Mouse (Mus musculus) thymus, postnatal 36 days (tissue): ENCODE measurements around the gene Nacc1.
"Not testable (repeated sequence)": the region's sequence is repeated elsewhere in the genome, so short reads cannot be mapped to it uniquely, and the experiment has no call there.

Experiments used
- DNase-seq, 2 experiments: peaks; one replicate each; pipeline ENCODE4 v3.0.0; 2022; ENCODE audit warnings: mixed read lengths in 2 of 2

Gene Nacc1

GRCm38 (mm10) chr8:84698288-84698687 is 10.6 kb upstream of the Nacc1 start:
- no peak for DNase-seq

- peak; percentile 56 to 59 for DNase-seq
Measured at GRCm38 (mm10) chr8:84697166-84698130, 9.8 kb upstream of the Nacc1 start.

DNA sequence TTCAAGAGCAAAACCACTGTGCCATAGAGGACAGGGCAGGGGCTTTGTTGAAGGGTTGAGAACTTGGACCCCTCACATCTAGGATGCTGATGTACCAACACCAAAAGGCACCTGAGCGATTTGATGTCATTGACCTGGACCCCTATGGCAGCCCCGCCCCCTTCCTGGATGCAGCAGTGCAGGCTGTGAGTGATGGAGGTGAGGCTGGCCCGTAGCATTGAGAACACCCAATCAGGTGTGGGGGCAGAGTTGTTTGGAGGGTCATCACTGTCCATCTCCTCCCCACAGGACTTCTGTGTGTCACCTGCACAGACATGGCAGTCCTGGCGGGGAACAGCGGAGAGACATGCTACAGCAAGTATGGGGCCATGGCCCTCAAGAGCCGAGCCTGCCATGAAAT is 7.5 kb upstream of the Nacc1 start:
- DNase-seq = no peak

- no peak for DNase-seq
Measured at GRCm38 (mm10) chr8:84693332-84693731, 5.7 kb upstream of the Nacc1 start.

- peak; percentile 80 to 82 for DNase-seq
Measured at GRCm38 (mm10) chr8:84689091-84689915, 1.6 kb upstream of the Nacc1 start.

- DNase-seq = peak; percentile 44 to 59
Measured at GRCm38 (mm10) chr8:84687003-84687704, 508 bp downstream of the Nacc1 start.

DNA sequence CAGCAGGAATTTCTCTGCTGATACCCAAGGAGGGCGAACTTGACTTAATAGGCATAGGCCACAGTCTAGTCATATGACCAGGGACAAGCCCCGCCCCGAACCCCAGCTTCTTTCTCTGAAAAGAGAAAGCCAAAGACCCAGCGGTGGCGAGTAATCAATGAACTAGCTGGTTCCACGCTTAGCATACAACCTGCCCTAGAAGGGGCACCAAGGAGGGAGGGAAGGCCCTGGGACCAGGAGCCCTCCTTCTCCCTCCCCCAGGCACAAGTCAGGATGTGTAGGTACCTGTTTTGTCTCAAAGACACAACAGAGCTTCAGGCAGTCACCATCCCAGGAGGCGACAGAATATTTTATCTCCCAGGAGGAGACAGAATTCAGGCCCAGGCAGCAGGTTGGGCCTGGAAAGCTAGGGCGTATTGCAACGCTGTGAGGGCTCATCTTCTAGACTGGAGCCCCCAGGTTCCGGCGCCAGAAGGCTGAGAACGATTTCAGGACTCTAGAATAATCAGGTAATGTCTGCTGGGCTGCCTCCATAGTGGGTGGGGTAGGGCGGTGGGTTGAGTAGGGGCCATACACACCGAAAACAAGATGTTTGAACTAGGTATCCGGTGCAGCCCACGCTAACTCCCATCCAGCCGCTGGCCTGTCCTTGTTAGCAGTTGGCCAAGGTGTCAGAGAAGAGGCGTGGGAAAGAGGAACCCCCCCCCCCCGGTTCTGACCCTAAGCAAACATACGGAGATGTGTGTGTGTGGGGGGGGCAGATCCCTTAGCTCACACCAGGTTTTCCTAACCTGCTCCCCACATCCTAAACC is 1.3 kb downstream of the Nacc1 start, which contains the start of gene Trmt1:
Gene Trmt1, plus strand, starts transcription at position 117 of the 812 bp plus-strand sequence.
- DNase-seq = peak; percentile 36 to 42

- DNase-seq = no peak
Measured at GRCm38 (mm10) chr8:84684537-84684936, 3.1 kb downstream of the Nacc1 start.

GRCm38 (mm10) chr8:84682257-84682656 is 5.4 kb downstream of the Nacc1 start:
- no peak for DNase-seq

GRCm38 (mm10) chr8:84681476-84681875 is 6.2 kb downstream of the Nacc1 start:
- DNase-seq = no peak

DNA sequence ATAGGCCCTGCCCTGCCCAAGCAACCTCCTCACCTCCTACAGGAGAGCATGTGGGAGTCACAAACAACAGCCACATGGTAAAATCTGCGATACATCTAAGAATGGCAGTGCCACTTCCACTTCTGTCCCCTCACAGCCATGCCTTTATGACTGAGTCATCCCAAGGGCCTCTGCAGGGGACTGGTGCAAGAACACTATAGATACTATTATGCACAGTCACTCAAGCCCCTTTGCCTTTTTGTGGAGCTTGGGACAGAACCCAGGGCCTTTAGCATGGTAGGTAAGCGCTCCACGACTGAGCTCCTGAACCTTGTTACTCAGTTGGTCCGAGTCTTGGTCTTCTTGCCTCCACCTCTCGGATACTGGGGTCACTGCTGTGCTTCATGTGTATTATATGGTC is 10.4 kb downstream of the Nacc1 start:
- DNase-seq = no peak

GRCm38 (mm10) chr8:84670295-84671006 is 17.2 kb downstream of the Nacc1 start:
- not testable (repeated sequence) for DNase-seq

GRCm38 (mm10) chr8:84668731-84669485 is 18.8 kb downstream of the Nacc1 start:
- DNase-seq = no peak

DNA sequence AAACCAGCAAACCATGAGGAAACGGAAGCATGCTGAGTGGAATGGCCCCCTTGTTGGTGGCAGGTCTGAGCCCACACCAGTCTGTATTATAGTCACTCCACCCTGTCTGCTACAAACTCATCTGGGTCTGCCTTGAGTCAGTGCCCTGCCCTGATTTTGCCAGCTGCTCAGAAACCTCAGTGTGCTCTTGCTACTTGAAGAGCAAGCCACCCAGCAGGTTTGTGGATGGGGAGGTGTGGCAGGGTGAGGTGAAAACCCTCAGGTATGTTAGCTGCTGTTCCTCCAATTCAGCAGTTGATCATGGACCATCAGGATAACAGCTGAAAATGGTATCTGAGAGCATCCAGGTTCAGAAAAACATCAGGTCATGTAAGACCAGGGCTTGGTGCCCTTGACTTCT is 19.6 kb downstream of the Nacc1 start:
- no peak for DNase-seq

DNA sequence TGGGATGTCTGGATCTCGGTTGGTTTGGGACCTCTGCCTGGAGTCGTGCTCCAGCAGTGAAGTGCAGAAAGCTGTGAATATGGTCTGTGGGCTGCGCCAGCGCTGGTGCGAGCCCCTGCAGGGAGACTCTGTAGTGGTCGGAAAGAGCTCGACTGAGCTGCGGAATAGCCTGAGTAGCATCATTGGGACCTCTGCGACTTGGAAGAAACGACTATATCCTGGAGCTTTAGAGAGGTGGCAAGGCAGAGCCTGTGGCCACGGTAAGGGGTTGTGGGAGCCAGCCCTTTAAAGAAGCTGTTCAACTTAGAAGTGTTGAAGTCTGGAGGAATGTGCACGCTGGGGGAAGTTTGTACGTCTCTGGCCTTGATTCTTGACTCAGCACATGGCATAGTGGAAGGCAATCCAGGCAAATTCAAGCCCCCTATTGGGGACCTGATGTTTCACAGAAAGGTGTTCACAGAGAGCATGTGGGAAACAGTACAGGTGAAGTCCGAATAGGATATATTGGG is 22.2 kb downstream of the Nacc1 start:
- DNase-seq = no peak

DNA sequence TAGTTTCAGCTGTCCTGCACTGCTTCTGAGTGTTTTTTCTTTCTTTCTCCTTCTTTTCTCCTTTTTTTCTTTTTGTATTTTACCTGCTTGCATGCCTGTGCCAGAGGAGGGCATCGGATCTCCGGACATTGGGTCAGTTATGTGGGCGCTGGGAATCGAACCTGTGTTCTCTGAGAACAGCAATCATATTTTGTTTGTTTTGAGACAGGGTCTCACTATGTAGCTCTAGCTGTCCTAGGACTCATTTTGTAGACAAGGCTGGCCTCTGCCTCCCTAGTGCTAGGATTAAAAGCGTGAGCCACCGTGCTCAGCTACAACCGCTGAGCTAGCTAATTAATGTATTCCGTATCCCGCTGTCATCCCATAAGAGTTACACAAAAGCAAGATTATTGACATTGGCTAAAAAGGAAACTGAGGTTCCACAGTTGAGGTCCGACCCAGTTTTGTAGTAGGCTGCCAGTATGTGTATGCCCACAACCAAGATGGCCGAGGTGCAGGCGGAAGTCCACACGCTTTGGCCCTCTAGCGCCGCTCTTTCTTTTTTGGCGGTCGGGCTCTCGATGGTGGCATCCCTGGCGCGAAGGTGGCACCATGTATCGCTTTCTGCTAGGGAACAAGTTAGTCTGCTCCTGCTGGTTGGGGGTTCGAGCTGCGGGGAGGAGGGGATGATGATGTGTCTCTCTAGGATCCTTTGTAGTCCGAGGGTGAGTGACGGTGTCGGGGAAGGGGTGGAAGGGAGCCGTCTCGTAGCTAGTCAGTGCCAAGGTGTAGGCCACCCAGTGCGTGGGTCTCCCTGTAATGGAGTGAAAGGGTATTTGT is 22.9 kb downstream of the Nacc1 start:
- DNase-seq = peak; percentile 73 to 79

DNA sequence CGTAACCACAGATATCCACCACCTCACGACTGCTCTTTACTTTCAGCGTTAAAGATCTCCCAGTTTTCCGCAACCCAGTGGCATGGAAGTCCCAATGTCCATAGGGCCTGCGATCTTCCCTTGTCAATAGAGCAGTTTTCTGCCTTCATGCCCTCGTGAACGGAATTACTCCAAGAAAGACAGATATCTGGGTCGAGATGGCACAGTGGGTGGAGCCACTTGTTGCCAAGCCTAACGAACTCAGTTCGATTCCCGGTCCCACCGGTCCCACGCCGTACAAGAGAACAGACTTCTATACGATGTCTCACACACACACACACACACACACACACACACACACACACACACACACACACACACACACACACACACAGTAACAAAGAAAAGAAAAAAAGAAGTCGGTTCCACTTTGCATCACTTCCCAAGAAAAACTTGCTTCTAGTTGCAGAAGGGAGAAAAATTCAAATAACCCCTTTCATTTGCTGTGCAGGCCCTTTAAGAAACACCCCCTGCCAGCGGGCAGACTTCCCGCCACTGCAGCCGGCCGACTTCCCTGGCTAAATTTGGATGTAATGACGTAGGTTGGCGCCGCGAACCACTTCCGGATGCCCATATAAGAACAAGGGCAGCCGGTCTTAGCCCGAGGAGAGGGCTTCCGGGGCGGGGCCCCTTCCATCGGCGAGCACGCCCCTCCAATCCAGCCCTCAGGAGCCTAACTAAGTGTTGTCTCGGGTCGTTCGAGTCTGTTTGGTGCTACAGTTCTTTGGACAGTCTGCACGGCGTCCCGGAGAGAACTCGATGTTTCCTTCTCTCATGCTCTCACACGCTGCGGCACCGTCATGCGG is 24.0 kb downstream of the Nacc1 start:
- DNase-seq = peak; percentile 91 to 94

DNA sequence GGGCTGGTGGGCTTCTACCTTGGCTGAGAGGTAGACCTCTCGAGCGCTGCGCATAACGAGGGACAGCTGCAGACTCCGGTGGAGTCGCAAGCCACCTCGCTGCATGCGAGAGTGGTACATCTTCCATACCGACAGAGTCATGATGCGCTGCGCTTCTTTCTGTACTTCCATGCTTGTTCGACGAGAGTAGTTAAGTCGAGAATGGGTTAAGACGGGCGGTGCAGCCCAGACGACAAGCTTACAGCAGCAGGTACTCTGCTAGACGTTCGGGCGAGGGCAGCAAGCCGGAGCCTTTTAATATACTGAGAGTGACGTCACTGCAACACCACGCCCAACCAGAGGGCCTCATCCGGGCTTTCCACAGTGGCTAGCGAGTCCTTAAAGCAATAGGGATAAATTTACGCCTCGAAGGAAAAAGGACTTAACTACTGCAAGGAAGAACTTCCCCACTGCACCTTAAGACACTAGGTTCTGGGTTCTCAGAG is 25.0 kb downstream of the Nacc1 start, which contains the start of gene Ier2:
Gene Ier2, minus strand, starts transcription at position 272 of the 485 bp plus-strand sequence.
- peak; percentile 89 to 91 for DNase-seq
